Mouse (Mus musculus): ENCODE results near the gene Sytl1.

GRCm38 (mm10) chr4:133286476-133287077, 23.7 kb upstream of the Sytl1 start:
- TF ChIP-seq CTCF (IDR thresholded peaks at IDR 0.05; ENCODE audit: extremely low read depth, insufficient read depth, low read length) (no peak), POLR2A (IDR thresholded peaks at IDR 0.05; ENCODE audit: extremely low read depth, insufficient read depth, low read length) (no peak)

All from cortical plate, adult 2 months (tissue).